Mouse (Mus musculus): ENCODE data around the gene Dlx2. TPM values are rescaled to one million over a fixed set of nuclear protein-coding genes. Genes with fewer than 3 reads are reported as not detected.

Dlx2 gene
- polyA plus RNA-seq, 1 experiment from 2014 or later: 0.28 TPM

- H3K9me3 ChIP-seq (ENCODE audit: control insufficient read depth, low read length): no peaks in the 10 kb centered on the region
- 3% methylated on average over 11 of the region's 11 CpGs for WGBS
- no peak overlapping the region for H3K27ac ChIP-seq
- DNase-seq (ENCODE audit: low spot score) (no peak), ATAC-seq (ENCODE audit: low FRiP score) (no peak)
- no peak overlapping the region for H3K9ac ChIP-seq
- peaks cover 94% of the 10 kb centered on the region for H3K27me3 ChIP-seq (ENCODE audit: control insufficient read depth, insufficient read depth, low read length)
- H3K4me3 ChIP-seq (replicated peaks; ENCODE audit: low read length): no peak overlapping the region
- H3K4me2 ChIP-seq (replicated peaks): no peak overlapping the region
- H3K36me3 ChIP-seq (replicated peaks; ENCODE audit: control insufficient read depth, insufficient read depth): no peaks in the 10 kb centered on the region
- H3K4me1 ChIP-seq (replicated peaks; ENCODE audit: control insufficient read depth, insufficient read depth, low read length): peaks cover 15% of the 10 kb centered on the region
Measured at GRCm38 (mm10) chr2:71542227-71542815, 4.2 kb downstream of the Dlx2 start.

GRCm38 (mm10) chr2:71541418-71542226, 4.9 kb downstream of the Dlx2 start:
- ATAC-seq (ENCODE audit: low FRiP score) (no peak), DNase-seq (ENCODE audit: low spot score) (no peak)
- Histone ChIP-seq H3K27me3 (ENCODE audit: control insufficient read depth, insufficient read depth, low read length) (peaks cover 94% of the 10 kb centered on the region), H3K36me3 (replicated peaks; ENCODE audit: control insufficient read depth, insufficient read depth) (no peaks in the 10 kb centered on the region), H3K9ac (no peak overlapping the region), H3K27ac (no peak overlapping the region), H3K4me3 (replicated peaks; ENCODE audit: low read length) (no peak overlapping the region), H3K4me2 (replicated peaks) (no peak overlapping the region; the same call in 1 of the 2 replicates), H3K9me3 (ENCODE audit: control insufficient read depth, low read length) (no peaks in the 10 kb centered on the region), H3K4me1 (replicated peaks; ENCODE audit: control insufficient read depth, insufficient read depth, low read length) (peaks cover 15% of the 10 kb centered on the region)
- 2% methylated on average over 36 of the region's 37 CpGs for WGBS

- Histone ChIP-seq H3K4me2 (replicated peaks) (no peak overlapping the region; the same call in 1 of the 2 replicates), H3K27ac (no peak overlapping the region), H3K27me3 (ENCODE audit: control insufficient read depth, insufficient read depth, low read length) (peaks cover 94% of the 10 kb centered on the region), H3K36me3 (replicated peaks; ENCODE audit: control insufficient read depth, insufficient read depth) (no peaks in the 10 kb centered on the region), H3K9me3 (ENCODE audit: control insufficient read depth, low read length) (no peaks in the 10 kb centered on the region), H3K4me1 (replicated peaks; ENCODE audit: control insufficient read depth, insufficient read depth, low read length) (peaks cover 8% of the 10 kb centered on the region; the same call in 1 of the 2 replicates), H3K4me3 (replicated peaks; ENCODE audit: low read length) (no peak overlapping the region), H3K9ac (no peak overlapping the region)
- under 1% methylated on average over 45 of the region's 48 CpGs for WGBS
- no peak for DNase-seq (ENCODE audit: low spot score)
- no peak for ATAC-seq (ENCODE audit: low FRiP score)
Measured at GRCm38 (mm10) chr2:71540611-71541417, 5.7 kb downstream of the Dlx2 start.

GRCm38 (mm10) chr2:71534242-71535052, 12.1 kb downstream of the Dlx2 start:
- Histone ChIP-seq H3K9ac (no peak overlapping the region), H3K4me2 (replicated peaks) (no peak overlapping the region), H3K4me3 (replicated peaks; ENCODE audit: low read length) (no peak overlapping the region), H3K4me1 (replicated peaks; ENCODE audit: control insufficient read depth, insufficient read depth, low read length) (0 out of 2 replicates have a peak, but pooled peaks cover 2% of the 10 kb centered on the region), H3K27me3 (ENCODE audit: control insufficient read depth, insufficient read depth, low read length) (peaks cover 96% of the 10 kb centered on the region), H3K36me3 (replicated peaks; ENCODE audit: control insufficient read depth, insufficient read depth) (no peaks in the 10 kb centered on the region), H3K27ac (no peak overlapping the region), H3K9me3 (ENCODE audit: control insufficient read depth, low read length) (no peaks in the 10 kb centered on the region)
- no peak for DNase-seq (ENCODE audit: low spot score)
- ATAC-seq (ENCODE audit: low FRiP score): no peak
- under 1% methylated on average over 20 of the region's 20 CpGs for WGBS

GRCm38 (mm10) chr2:71533094-71533493, 13.5 kb downstream of the Dlx2 start:
- Histone ChIP-seq H3K27me3 (ENCODE audit: control insufficient read depth, insufficient read depth, low read length) (peaks cover 96% of the 10 kb centered on the region), H3K36me3 (replicated peaks; ENCODE audit: control insufficient read depth, insufficient read depth) (no peaks in the 10 kb centered on the region), H3K4me2 (replicated peaks) (no peak overlapping the region), H3K4me1 (replicated peaks; ENCODE audit: control insufficient read depth, insufficient read depth, low read length) (0 out of 2 replicates have a peak, but pooled peaks cover 10% of the 10 kb centered on the region), H3K9ac (no peak overlapping the region), H3K27ac (no peak overlapping the region), H3K9me3 (ENCODE audit: control insufficient read depth, low read length) (no peaks in the 10 kb centered on the region), H3K4me3 (replicated peaks; ENCODE audit: low read length) (no peak overlapping the region)
- ATAC-seq (ENCODE audit: low FRiP score): no peak
- DNase-seq (ENCODE audit: low spot score): no peak
- WGBS: 12% methylated on average over 5 of the region's 5 CpGs

- H3K4me1 ChIP-seq (replicated peaks; ENCODE audit: control insufficient read depth, insufficient read depth, low read length): 0 out of 2 replicates have a peak, but pooled peaks cover 10% of the 10 kb centered on the region
- peaks cover 93% of the 10 kb centered on the region for H3K27me3 ChIP-seq (ENCODE audit: control insufficient read depth, insufficient read depth, low read length)
- no peak for ATAC-seq (ENCODE audit: low FRiP score)
- H3K36me3 ChIP-seq (replicated peaks; ENCODE audit: control insufficient read depth, insufficient read depth): no peaks in the 10 kb centered on the region
- under 1% methylated on average over 43 of the region's 43 CpGs for WGBS
- DNase-seq (ENCODE audit: low spot score): no peak
- H3K4me2 ChIP-seq (replicated peaks): no peak overlapping the region
- no peak overlapping the region for H3K27ac ChIP-seq
- H3K9me3 ChIP-seq (ENCODE audit: control insufficient read depth, low read length): no peaks in the 10 kb centered on the region
- no peak overlapping the region for H3K9ac ChIP-seq
- no peak overlapping the region for H3K4me3 ChIP-seq (replicated peaks; ENCODE audit: low read length)
Measured at GRCm38 (mm10) chr2:71531990-71532970, 14.3 kb downstream of the Dlx2 start.

GRCm38 (mm10) chr2:71531124-71531590, 15.4 kb downstream of the Dlx2 start:
- Histone ChIP-seq H3K9me3 (ENCODE audit: control insufficient read depth, low read length) (no peaks in the 10 kb centered on the region), H3K4me1 (replicated peaks; ENCODE audit: control insufficient read depth, insufficient read depth, low read length) (0 out of 2 replicates have a peak, but pooled peaks cover 10% of the 10 kb centered on the region), H3K4me3 (replicated peaks; ENCODE audit: low read length) (no peak overlapping the region), H3K9ac (no peak overlapping the region), H3K27me3 (ENCODE audit: control insufficient read depth, insufficient read depth, low read length) (peaks cover 93% of the 10 kb centered on the region), H3K27ac (no peak overlapping the region), H3K4me2 (replicated peaks) (no peak overlapping the region), H3K36me3 (replicated peaks; ENCODE audit: control insufficient read depth, insufficient read depth) (no peaks in the 10 kb centered on the region)
- ATAC-seq (ENCODE audit: low FRiP score) (no peak), DNase-seq (ENCODE audit: low spot score) (no peak)
- WGBS: 1% methylated on average over 12 of the region's 12 CpGs
